Mouse (Mus musculus): ENCODE measurements around the gene Olfr746.

Gene Olfr746

DNA sequence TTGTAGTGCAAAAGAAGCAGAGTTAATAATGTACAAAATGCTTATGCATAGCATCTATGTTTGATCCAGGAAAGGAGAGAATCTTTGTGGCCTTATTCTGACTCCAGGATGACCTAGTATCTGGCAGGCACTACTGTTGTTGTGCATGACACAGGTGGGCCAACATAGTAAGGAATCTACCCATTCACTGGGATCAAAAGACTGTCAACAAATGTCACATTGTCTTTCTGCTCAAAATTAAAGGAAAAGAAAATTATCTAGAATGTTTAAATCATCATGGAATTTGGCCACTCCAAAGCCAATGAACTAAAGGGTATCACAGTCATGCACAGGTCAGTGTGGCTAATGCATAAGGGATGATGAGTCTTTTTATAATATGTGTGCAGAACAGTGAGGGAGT is at the start of gene Olfr746:
TSS of gene Olfr746 (plus strand) at position 301 of the 400 bp plus-strand sequence.
- DNase-seq: no peak

DNA sequence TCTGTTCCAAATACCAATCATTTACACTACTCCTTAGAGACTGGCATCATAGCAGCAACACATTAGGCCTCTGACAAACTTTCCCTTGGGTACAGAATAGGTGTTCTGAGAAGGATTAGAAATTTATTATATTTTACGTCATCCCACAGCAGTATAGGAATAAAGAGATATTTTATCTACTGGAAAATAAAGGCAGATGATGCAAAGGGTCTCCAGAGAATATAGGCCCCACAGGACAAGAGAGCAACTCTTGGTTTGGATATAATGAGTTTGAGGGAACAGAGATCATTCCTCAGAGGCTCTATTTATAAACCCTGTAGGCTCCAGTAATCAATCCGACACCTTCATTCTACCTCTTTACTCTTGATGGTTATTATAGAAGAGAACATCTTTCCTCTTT is 32.3 kb upstream of the Olfr746 start, which contains the start of gene Olfr744:
TSS of gene Olfr744 (plus strand) at position 301 of the 400 bp plus-strand sequence.
- DNase-seq: no peak

DNA sequence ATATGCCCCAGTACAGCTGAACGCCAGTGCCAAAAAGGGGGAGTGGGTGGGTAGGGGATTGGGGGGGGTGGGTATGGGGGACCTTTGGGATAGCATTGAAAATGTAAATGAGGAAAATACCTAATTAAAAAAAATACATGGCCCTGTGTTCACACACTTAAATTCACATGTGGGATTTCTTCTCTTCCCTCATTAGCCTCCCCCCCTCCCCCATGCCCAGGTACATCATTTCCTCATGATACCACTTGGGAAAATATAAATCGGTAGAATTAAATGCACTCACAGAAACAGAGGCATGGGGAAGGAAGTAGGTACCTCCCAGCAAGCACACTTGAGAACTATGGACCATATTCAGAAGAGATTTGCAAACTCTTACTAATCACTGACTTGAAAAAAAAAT is 7.8 kb upstream of the Olfr746 start, which contains the start of gene Olfr745:
TSS of gene Olfr745 (plus strand) at position 301 of the 400 bp plus-strand sequence.
- DNase-seq: no peak

DNA sequence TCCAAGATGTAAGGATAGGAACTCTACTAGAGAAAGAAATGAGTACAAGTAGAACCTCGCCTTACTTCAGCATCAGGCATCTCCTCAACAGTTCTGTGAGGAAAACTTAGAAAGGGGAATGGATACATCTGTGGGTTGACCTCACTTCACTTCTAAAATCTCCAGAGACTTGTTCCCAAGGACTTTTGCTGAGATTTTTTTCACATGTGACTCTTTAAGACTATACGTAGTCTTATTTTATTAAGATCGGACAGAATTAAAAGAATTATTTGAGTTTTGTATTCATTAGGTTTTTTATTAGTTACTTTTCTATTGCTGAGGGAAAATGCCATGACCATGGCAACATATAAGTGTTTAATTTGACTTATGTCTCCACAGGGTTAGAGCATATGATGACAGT is 46.2 kb downstream of the Olfr746 start, which contains the start of gene Olfr747:
TSS of gene Olfr747 (minus strand) at position 101 of the 400 bp plus-strand sequence.
- no peak for DNase-seq
